29 mouse cellular contexts compared by ENCODE assay signal in genomic region chr2:61760044-61760443, GRCm38 (mm10). TPM values are rescaled to one million over a fixed set of nuclear protein-coding genes. Genes with fewer than 3 reads are reported as not detected.
DNase-seq lines count a peak whose midpoint lies in the region; ATAC-seq and TF ChIP-seq lines count a peak whose summit lies in the region.
"Had no signal": no experiment of that assay in that cellular context is flagged by ENCODE, and none has a peak within 500 bp of the region (broad histone marks: within the 10 kb centered on the region; RNA-seq: fewer than 3 reads in every experiment).

No protein-coding gene starts in this region.

- ATAC-seq in erythroid progenitor cell, adult 5-6 weeks (replicated peaks; ENCODE audit: low FRiP score, poor library complexity, severe bottlenecking), result peak; percentile 73
- ATAC-seq in liver, embryonic 14.5 days (ENCODE audit: insufficient read depth), result peak; percentile 91
- ATAC-seq in megakaryocyte-erythroid progenitor cell, adult 5-6 weeks (replicated peaks; ENCODE audit: low FRiP score, low TSS enrichment, poor library complexity, severe bottlenecking), result peak; percentile 97
- ATAC-seq in lung, postnatal 0 days, result no peak
- ATAC-seq: CD4-positive, CD25-positive, alpha-beta regulatory T cell, adult 4 months had no signal

- peaks cover 15 to 18% of the 10 kb centered on the region in 2 experiments for H3K4me1 ChIP-seq in liver, embryonic 14.5 days (replicated peaks; ENCODE audit: control insufficient read depth in 2 of 2, insufficient read depth in 2 of 2, low read length in 1 of 2)
- H3K4me1 ChIP-seq in lung, postnatal 0 days (ENCODE audit: insufficient read depth, low read depth, low read length), result no peaks in the 10 kb centered on the region
- H3K4me1 ChIP-seq: embryonic facial prominence, embryonic 12.5 days had no signal

- no peaks in the 10 kb centered on the region for H3K27me3 ChIP-seq in liver, embryonic 14.5 days (ENCODE audit: control insufficient read depth, insufficient read depth, low read length)
- no peaks in the 10 kb centered on the region for H3K27me3 ChIP-seq in lung, postnatal 0 days (replicated peaks; ENCODE audit: insufficient read depth, low read length)
- H3K27me3 ChIP-seq: embryonic facial prominence, embryonic 12.5 days; limb, embryonic 13.5 days had no signal

- TF ChIP-seq CTCF in liver, embryonic 14.5 days (IDR thresholded peaks at IDR 0.05; ENCODE audit: low read depth), result no peak
- TF ChIP-seq CTCF in lung, postnatal 0 days (IDR thresholded peaks at IDR 0.05), result no peak

- peak; percentile 83 for TF ChIP-seq EP300 in liver, embryonic 14.5 days (IDR thresholded peaks at IDR 0.05; ENCODE audit: low read depth)
- no peak for TF ChIP-seq EP300 in lung, postnatal 0 days (IDR thresholded peaks at IDR 0.05)

- no peak overlapping the region for H3K9ac ChIP-seq in liver, embryonic 14.5 days (replicated peaks)
- H3K9ac ChIP-seq in lung, postnatal 0 days (replicated peaks; ENCODE audit: low read depth), result no peak overlapping the region
- H3K9ac ChIP-seq: embryonic facial prominence, embryonic 12.5 days; limb, embryonic 13.5 days had no signal

- WGBS in liver, embryonic 14.5 days (ENCODE audit: insufficient replicate concordance), result 21% methylated on average over 3 of the region's 3 CpGs
- WGBS in lung, postnatal 0 days, result 82% methylated on average over 3 of the region's 3 CpGs

- peak overlapping the region; percentile 39 for H3K27ac ChIP-seq in liver, embryonic 14.5 days
- H3K27ac ChIP-seq in lung, postnatal 0 days (ENCODE audit: low read length), result no peak overlapping the region
- H3K27ac ChIP-seq: embryonic facial prominence, embryonic 12.5 days; kidney, postnatal 0 days; limb, embryonic 13.5 days had no signal

- no peaks in the 10 kb centered on the region for H3K9me3 ChIP-seq in liver, embryonic 14.5 days (ENCODE audit: control insufficient read depth, low read length)
- no peaks in the 10 kb centered on the region for H3K9me3 ChIP-seq in lung, postnatal 0 days (ENCODE audit: low read length)
- H3K9me3 ChIP-seq: embryonic facial prominence, embryonic 12.5 days; limb, embryonic 13.5 days had no signal

- peaks cover 5% of the 10 kb centered on the region for H3K36me3 ChIP-seq in liver, embryonic 14.5 days (replicated peaks; ENCODE audit: control insufficient read depth, insufficient read depth, low read depth)
- no peaks in the 10 kb centered on the region for H3K36me3 ChIP-seq in lung, postnatal 0 days (ENCODE audit: insufficient read depth, low read length)
- H3K36me3 ChIP-seq: limb, embryonic 13.5 days had no signal

- H3K4me3 ChIP-seq in liver, embryonic 14.5 days (ENCODE audit: insufficient read depth in 1 of 2, low read depth in 2 of 2, low read length in 2 of 2), result no peak overlapping the region
- H3K4me3 ChIP-seq in lung, postnatal 0 days (ENCODE audit: low read depth, low read length), result no peak overlapping the region
- H3K4me3 ChIP-seq: embryonic facial prominence, embryonic 12.5 days; limb, embryonic 13.5 days had no signal

- H3K4me2 ChIP-seq in liver, embryonic 14.5 days (ENCODE audit: low read depth), result peak overlapping the region; percentile 16
- no peak overlapping the region for H3K4me2 ChIP-seq in lung, postnatal 0 days (replicated peaks; ENCODE audit: low read depth, low read length)
- H3K4me2 ChIP-seq: embryonic facial prominence, embryonic 12.5 days; limb, embryonic 13.5 days had no signal

- DNase-seq in c-Kit-positive CD71-positive TER-119-negative erythroid progenitor cells, embryonic 14.5 days (ENCODE audit: low read depth), result peak; percentile 59
- DNase-seq in liver, embryonic 14.5 days (ENCODE audit: low read depth in 3 of 3, low spot score in 3 of 3), result peak; percentile 55 to 61 (median 58)
- DNase-seq in heart, postnatal 4 days, result no peak
- no peak for DNase-seq in lung, postnatal 0 days (ENCODE audit: low spot score)
- DNase-seq in cerebellum, postnatal 4 days (ENCODE audit: low spot score in 2 of 2), result no peak
- DNase-seq: adrenal gland, postnatal 14 days; cerebellum, adult 8-10 months; cerebellum, postnatal 25 days; embryo, embryonic 11 days; gastrocnemius, postnatal 14 days; heart, postnatal 14 days; kidney, adult 2 months; lung, adult 2 months; lung, postnatal 14 days; midbrain, embryonic 14.5 days; retina, postnatal 1 day; right cerebral cortex, postnatal 14 days; thymus, postnatal 4 days had no signal

RNA-seq across cellular contexts. Expression of gene Tbr1, which starts 42.7 kb away (rescaled TPM):
- not detected in 2 replicates for total RNA-seq in erythroid progenitor cell, adult 5-6 weeks (2015; ENCODE audit: low replicate concordance)
- total RNA-seq in erythroid progenitor cell, adult 5-6 weeks (2017; ENCODE audit: low replicate concordance), result not detected in 2 replicates
- polyA plus RNA-seq in liver, embryonic 14.5 days (2012; rRNA removed), result 0.02 and 0.09 TPM in 2 replicates
- not detected in 2 replicates for polyA plus RNA-seq in liver, embryonic 14.5 days (2014; fragmentation: Nextera tagmentation; extraction: Ambion mirVana)
- 0.55 TPM in 1 of 2 replicates, not detected in the other for total RNA-seq in megakaryocyte-erythroid progenitor cell, adult 5-6 weeks (2014; fragmentation: Nextera tagmentation)
- total RNA-seq in megakaryocyte-erythroid progenitor cell, adult 5-6 weeks (2017), result 0.19 and 1.1 TPM in 2 replicates
- not detected for total RNA-seq in heart, postnatal 4 days (2021)
- 0.02 TPM in 1 of 2 replicates, not detected in the other for polyA plus RNA-seq in lung, postnatal 0 days (2015; fragmentation: Nextera tagmentation; extraction: Ambion mirVana)
- total RNA-seq: adrenal gland, postnatal 14 days; heart, postnatal 14 days; monocyte, adult 5-6 weeks had no signal
- polyA plus RNA-seq: CD4-positive, CD25-positive, alpha-beta regulatory T cell, adult 4 months; heart, embryonic 14.5 days; hindbrain, embryonic 11.5 days; small intestine, adult 2 months; stomach, embryonic 14.5 days had no signal

RNA-seq across cellular contexts. Expression of gene Psmd14, which starts 48.5 kb away (rescaled TPM):
- 126 and 128 TPM in 2 replicates for total RNA-seq in erythroid progenitor cell, adult 5-6 weeks (2015; ENCODE audit: low replicate concordance)
- 66.0 and 108 TPM in 2 replicates for total RNA-seq in erythroid progenitor cell, adult 5-6 weeks (2017; ENCODE audit: low replicate concordance)
- polyA plus RNA-seq in liver, embryonic 14.5 days (2012; rRNA removed), result 32.0 and 48.8 TPM in 2 replicates
- 131 and 134 TPM in 2 replicates for polyA plus RNA-seq in liver, embryonic 14.5 days (2014; fragmentation: Nextera tagmentation; extraction: Ambion mirVana)
- total RNA-seq in megakaryocyte-erythroid progenitor cell, adult 5-6 weeks (2014; fragmentation: Nextera tagmentation), result 199 and 212 TPM in 2 replicates
- total RNA-seq in megakaryocyte-erythroid progenitor cell, adult 5-6 weeks (2017), result 214 and 241 TPM in 2 replicates
- 10 to 100 TPM; 88.7 to 90.8 TPM for total RNA-seq in heart, postnatal 4 days (2021)
- polyA plus RNA-seq in lung, postnatal 0 days (2015; fragmentation: Nextera tagmentation; extraction: Ambion mirVana), result 87.4 and 94.3 TPM in 2 replicates

Comparison
In these comparisons a context has a peak if more than half of its experiments do, and no peak if none do; other contexts are left out.
1. DNase-seq: peak in c-Kit-positive CD71-positive TER-119-negative erythroid progenitor cells, embryonic 14.5 days (single experiment) and liver, embryonic 14.5 days (3 of 3); none in heart, postnatal 4 days (single experiment), lung, postnatal 0 days (single experiment) and cerebellum, postnatal 4 days (0 of 2).